Mouse (Mus musculus): Measurements from ENCODE around the gene Sgpp1. TPM values are rescaled to one million over a fixed set of nuclear protein-coding genes. Genes with fewer than 3 reads are reported as not detected.

Sgpp1 gene
- total RNA-seq (2012; rRNA removed): 4.2 and 4.8 TPM in 2 replicates

DNA sequence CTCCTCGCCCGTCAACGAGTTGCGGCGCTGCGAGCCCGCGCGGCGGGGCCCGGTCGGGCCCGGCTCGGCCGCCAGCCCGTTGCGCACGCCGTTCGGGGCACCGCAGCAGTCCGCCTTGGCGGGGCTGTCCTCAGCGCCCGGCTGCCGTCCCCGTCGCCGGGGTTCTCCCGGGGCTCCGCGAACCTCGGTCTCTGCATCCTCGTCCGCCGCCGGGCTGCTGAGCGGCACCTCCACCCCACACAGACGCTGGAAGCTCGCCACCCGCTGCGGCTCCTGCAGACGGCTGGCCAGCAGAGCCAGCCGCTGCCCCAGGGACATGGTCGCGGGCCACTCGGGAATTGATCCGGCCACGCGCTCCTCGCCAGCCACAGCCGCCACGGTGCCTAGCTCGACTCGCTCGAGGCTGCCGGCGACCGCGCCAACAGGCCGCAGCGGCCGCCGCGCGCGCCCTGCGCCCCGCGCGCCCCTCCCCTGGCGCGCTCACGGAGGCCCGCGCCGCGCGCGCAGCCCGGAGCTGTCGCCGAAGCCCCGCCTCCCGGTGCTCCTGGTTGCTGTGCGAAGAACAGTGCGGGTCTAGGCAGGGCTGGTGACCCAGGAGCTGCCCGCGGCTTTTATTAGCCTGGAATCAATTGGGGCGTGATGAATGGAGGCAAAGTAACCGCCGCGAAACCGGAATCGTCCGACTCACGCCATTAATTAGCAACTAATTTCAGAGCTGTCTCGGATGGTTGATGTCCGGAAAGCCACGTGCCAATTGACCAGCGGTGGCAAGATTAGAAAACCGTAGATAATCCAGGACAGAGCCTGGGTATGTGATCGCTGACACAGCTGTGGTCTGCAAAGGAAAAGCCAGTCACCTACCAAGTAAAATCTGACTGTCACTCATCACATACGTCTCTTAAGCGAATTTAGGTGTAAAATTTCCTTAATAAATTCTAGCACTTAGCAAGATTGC is at the start of gene Sgpp1:
Gene Sgpp1 (minus strand): TSS at position 484 of the 955 bp plus-strand sequence.
- H3K27ac ChIP-seq (ENCODE audit: insufficient read depth, low read depth, low read length, poor library complexity, severe bottlenecking): no peak within 1 kb of the TSS
- peak within 1 kb of the TSS; percentile 66 for H3K9ac ChIP-seq (ENCODE audit: insufficient read depth, low read depth, low read length, poor library complexity, severe bottlenecking)
- in situ Hi-C loops (cut with MboI; ENCODE audit: low sequenced_read_pairs in 2 of 2, unreplicated experiment in 2 of 2): no loop called here
- DNase-seq (ENCODE audit: low read depth, low spot score): peak; percentile 52
- no peaks in the 10 kb centered on the region for H3K36me3 ChIP-seq (ENCODE audit: control insufficient read depth, insufficient read depth, low read length, poor library complexity, severe bottlenecking)
- TF ChIP-seq MAFK (IDR thresholded peaks at IDR 0.05; ENCODE audit: insufficient read depth, low read depth, low read length) (no peak), HCFC1 (IDR thresholded peaks at IDR 0.05; ENCODE audit: borderline replicate concordance, insufficient read depth, low read length) (0 out of 2 replicates have a peak, but pooled peaks have one; percentile 16), ZNF384 (IDR thresholded peaks at IDR 0.05; ENCODE audit: low read depth, low read length) (no peak), ZC3H11A (IDR thresholded peaks at IDR 0.05; ENCODE audit: borderline replicate concordance, low read depth, low read length) (no peak), CHD2 (IDR thresholded peaks at IDR 0.05; ENCODE audit: low read depth, low read length) (no peak)
- peak within 1 kb of the TSS; percentile 73 to 86 for H3K4me3 ChIP-seq (ENCODE audit: insufficient read depth in 1 of 2, low read depth in 1 of 2, low read length in 2 of 2, poor library complexity in 1 of 2, severe bottlenecking in 1 of 2)
- peaks cover 0 to 2% of the 10 kb centered on the region in 2 experiments; a peak in 1 of 4 replicates for H3K4me1 ChIP-seq (ENCODE audit: control insufficient read depth in 2 of 2, insufficient read depth in 2 of 2, low read length in 2 of 2, poor library complexity in 1 of 2)
- no peaks in the 10 kb centered on the region for H3K9me3 ChIP-seq (ENCODE audit: control insufficient read depth, insufficient read depth, low read depth, low read length)

DNA sequence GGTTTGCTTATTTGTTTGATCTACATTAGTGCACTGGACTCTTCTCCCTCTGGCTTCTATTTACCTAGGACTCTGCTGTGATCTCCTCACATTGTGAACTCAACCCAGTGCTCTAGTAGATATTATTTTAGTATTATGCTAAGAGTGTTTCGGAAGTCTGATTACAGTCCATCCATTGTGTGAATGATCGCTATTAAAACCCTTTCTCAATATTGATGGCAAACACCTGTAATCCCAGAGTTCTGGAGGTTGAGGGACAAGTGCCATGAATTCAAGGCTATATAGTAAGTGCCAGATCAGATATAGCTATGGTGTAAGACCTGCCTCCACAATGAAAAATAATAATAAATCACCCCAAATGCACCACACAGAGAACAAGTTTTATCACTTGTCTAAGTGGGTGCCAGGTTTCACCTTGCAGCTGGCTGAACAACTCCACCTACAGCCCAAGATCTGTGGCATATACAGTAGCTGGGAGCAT is 48.8 kb upstream of the Sgpp1 start:
- H3K9ac ChIP-seq (ENCODE audit: insufficient read depth, low read depth, low read length, poor library complexity, severe bottlenecking): no peak overlapping the region
- in situ Hi-C loops (cut with MboI; ENCODE audit: low sequenced_read_pairs in 2 of 2, unreplicated experiment in 2 of 2): loop anchor here (25.0 kb wide), 2 partner anchors 403 to 553 kb away; partner anchors contain the start of gene Esr2 (in 1 of the 2)
- H3K36me3 ChIP-seq (ENCODE audit: control insufficient read depth, insufficient read depth, low read length, poor library complexity, severe bottlenecking): no peaks in the 10 kb centered on the region
- no peak overlapping the region for H3K4me3 ChIP-seq (ENCODE audit: insufficient read depth in 1 of 2, low read depth in 1 of 2, low read length in 2 of 2, poor library complexity in 1 of 2, severe bottlenecking in 1 of 2)
- no peak for DNase-seq (ENCODE audit: low read depth, low spot score)
- no peak overlapping the region for H3K27ac ChIP-seq (ENCODE audit: insufficient read depth, low read depth, low read length, poor library complexity, severe bottlenecking)
- no peaks in the 10 kb centered on the region for H3K4me1 ChIP-seq (ENCODE audit: control insufficient read depth in 2 of 2, insufficient read depth in 2 of 2, low read length in 2 of 2, poor library complexity in 1 of 2)
- no peaks in the 10 kb centered on the region for H3K9me3 ChIP-seq (ENCODE audit: control insufficient read depth, insufficient read depth, low read depth, low read length)
- no peak for TF ChIP-seq HCFC1 (IDR thresholded peaks at IDR 0.05; ENCODE audit: borderline replicate concordance, insufficient read depth, low read length)
- no peak for TF ChIP-seq MAFK (IDR thresholded peaks at IDR 0.05; ENCODE audit: insufficient read depth, low read depth, low read length)
- TF ChIP-seq CHD2 (IDR thresholded peaks at IDR 0.05; ENCODE audit: low read depth, low read length): no peak
- no peak for TF ChIP-seq ZNF384 (IDR thresholded peaks at IDR 0.05; ENCODE audit: low read depth, low read length)
- TF ChIP-seq ZC3H11A (IDR thresholded peaks at IDR 0.05; ENCODE audit: borderline replicate concordance, low read depth, low read length): no peak

DNA sequence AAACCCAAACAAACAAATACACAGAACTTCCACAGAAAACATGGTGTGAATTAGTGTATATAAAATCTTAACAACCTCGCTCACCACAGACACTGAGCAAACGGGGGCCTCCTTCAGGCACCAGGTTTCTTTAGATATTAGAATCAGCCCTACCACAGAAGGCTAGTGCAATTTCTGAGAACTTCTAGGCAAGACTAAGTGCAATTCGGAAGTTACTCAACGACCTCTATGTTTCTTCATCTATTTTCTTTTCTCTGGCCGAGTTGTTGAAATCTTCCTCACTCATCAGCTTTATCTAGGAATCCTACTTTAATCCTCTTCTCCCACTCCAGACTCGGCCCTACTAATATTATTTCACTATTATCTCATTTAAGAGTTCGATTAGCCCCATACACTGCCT is 46.5 kb upstream of the Sgpp1 start:
- in situ Hi-C loops (cut with MboI; ENCODE audit: low sequenced_read_pairs in 2 of 2, unreplicated experiment in 2 of 2): loop anchor here (25.0 kb wide), 2 partner anchors 405 to 555 kb away; partner anchors contain the start of gene Esr2 (in 1 of the 2)

DNA sequence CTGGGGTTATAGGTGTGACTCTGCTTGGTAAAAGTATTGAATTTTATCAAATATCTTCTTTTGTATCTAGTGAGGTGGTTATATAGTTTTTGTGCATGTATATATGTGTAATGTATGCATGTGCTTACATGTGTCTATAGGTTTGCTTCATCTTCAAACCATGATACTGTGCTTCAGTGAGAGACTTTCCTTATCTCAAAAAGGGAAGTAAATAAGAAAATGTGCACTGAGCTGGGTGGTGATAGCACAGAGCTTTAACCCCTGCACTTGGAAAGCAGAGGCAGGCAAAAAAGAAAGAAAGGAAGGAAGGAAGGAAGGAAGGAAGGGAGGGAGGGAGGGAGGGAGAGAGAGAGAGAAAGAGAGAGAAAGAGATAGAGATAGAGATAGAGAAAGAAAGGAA is 45.9 kb upstream of the Sgpp1 start:
- H3K4me3 ChIP-seq (ENCODE audit: insufficient read depth in 1 of 2, low read depth in 1 of 2, low read length in 2 of 2, poor library complexity in 1 of 2, severe bottlenecking in 1 of 2): no peak overlapping the region
- no peak overlapping the region for H3K27ac ChIP-seq (ENCODE audit: insufficient read depth, low read depth, low read length, poor library complexity, severe bottlenecking)
- no peak for DNase-seq (ENCODE audit: low read depth, low spot score)
- in situ Hi-C loops (cut with MboI; ENCODE audit: low sequenced_read_pairs in 2 of 2, unreplicated experiment in 2 of 2): loop anchor here (25.0 kb wide), 2 partner anchors 406 to 556 kb away; partner anchors contain the start of gene Esr2 (in 1 of the 2)
- TF ChIP-seq CHD2 (IDR thresholded peaks at IDR 0.05; ENCODE audit: low read depth, low read length) (no peak), MAFK (IDR thresholded peaks at IDR 0.05; ENCODE audit: insufficient read depth, low read depth, low read length) (no peak), ZC3H11A (IDR thresholded peaks at IDR 0.05; ENCODE audit: borderline replicate concordance, low read depth, low read length) (no peak), HCFC1 (IDR thresholded peaks at IDR 0.05; ENCODE audit: borderline replicate concordance, insufficient read depth, low read length) (no peak), ZNF384 (IDR thresholded peaks at IDR 0.05; ENCODE audit: low read depth, low read length) (no peak)
- no peaks in the 10 kb centered on the region for H3K9me3 ChIP-seq (ENCODE audit: control insufficient read depth, insufficient read depth, low read depth, low read length)
- H3K4me1 ChIP-seq (ENCODE audit: control insufficient read depth in 2 of 2, insufficient read depth in 2 of 2, low read length in 2 of 2, poor library complexity in 1 of 2): no peaks in the 10 kb centered on the region
- H3K9ac ChIP-seq (ENCODE audit: insufficient read depth, low read depth, low read length, poor library complexity, severe bottlenecking): no peak overlapping the region
- no peaks in the 10 kb centered on the region for H3K36me3 ChIP-seq (ENCODE audit: control insufficient read depth, insufficient read depth, low read length, poor library complexity, severe bottlenecking)

More for the DNA sequence above, 46.5 kb upstream of the Sgpp1 start:
- Histone ChIP-seq H3K9ac (ENCODE audit: insufficient read depth, low read depth, low read length, poor library complexity, severe bottlenecking) (no peak overlapping the region), H3K4me3 (ENCODE audit: insufficient read depth in 1 of 2, low read depth in 1 of 2, low read length in 2 of 2, poor library complexity in 1 of 2, severe bottlenecking in 1 of 2) (no peak overlapping the region), H3K27ac (ENCODE audit: insufficient read depth, low read depth, low read length, poor library complexity, severe bottlenecking) (no peak overlapping the region), H3K36me3 (ENCODE audit: control insufficient read depth, insufficient read depth, low read length, poor library complexity, severe bottlenecking) (no peaks in the 10 kb centered on the region), H3K4me1 (ENCODE audit: control insufficient read depth in 2 of 2, insufficient read depth in 2 of 2, low read length in 2 of 2, poor library complexity in 1 of 2) (no peaks in the 10 kb centered on the region), H3K9me3 (ENCODE audit: control insufficient read depth, insufficient read depth, low read depth, low read length) (no peaks in the 10 kb centered on the region)
- TF ChIP-seq ZC3H11A (IDR thresholded peaks at IDR 0.05; ENCODE audit: borderline replicate concordance, low read depth, low read length) (no peak), ZNF384 (IDR thresholded peaks at IDR 0.05; ENCODE audit: low read depth, low read length) (no peak), HCFC1 (IDR thresholded peaks at IDR 0.05; ENCODE audit: borderline replicate concordance, insufficient read depth, low read length) (no peak), CHD2 (IDR thresholded peaks at IDR 0.05; ENCODE audit: low read depth, low read length) (no peak), MAFK (IDR thresholded peaks at IDR 0.05; ENCODE audit: insufficient read depth, low read depth, low read length) (no peak)
- DNase-seq (ENCODE audit: low read depth, low spot score): no peak

Measured in ES-E14 (cell line).